Mouse (Mus musculus): ENCODE measurements at regions not wholly inside any gene's neighbourhood (a gene's known extent, or its start where the extent isn't known, plus 50 kb on each side); places are given as distances from the start of the nearest gene placed in this dataset.

GRCm38 (mm10) chr14:118318524-118318923 is 51.8 kb downstream of the Gm9376 start:
- ATAC-seq (ENCODE audit: low TSS enrichment), result peak; percentile 62; the same call in 1 of the 2 replicates

- ATAC-seq (ENCODE audit: low TSS enrichment), result peak; percentile 81
Observed at GRCm38 (mm10) chr14:118320101-118320500, 53.3 kb downstream of the Gm9376 start.

- ATAC-seq (ENCODE audit: low TSS enrichment), result peak; percentile 77
Observed at GRCm38 (mm10) chr14:118321083-118321482, 54.3 kb downstream of the Gm9376 start.

GRCm38 (mm10) chr14:118322003-118322821 is 55.5 kb downstream of the Gm9376 start:
- ATAC-seq (ENCODE audit: low TSS enrichment), result no peak

GRCm38 (mm10) chr14:118322865-118323264 is 56.1 kb downstream of the Gm9376 start:
- no peak for ATAC-seq (ENCODE audit: low TSS enrichment)

- ATAC-seq (ENCODE audit: low TSS enrichment), result no peak
Observed at GRCm38 (mm10) chr14:118338071-118338470, 71.3 kb downstream of the Gm9376 start.

- no peak for ATAC-seq (ENCODE audit: low TSS enrichment)
Observed at GRCm38 (mm10) chr14:118362931-118363330, 96.2 kb downstream of the Gm9376 start.

- no peak for ATAC-seq (ENCODE audit: low TSS enrichment)
Observed at GRCm38 (mm10) chr14:118363391-118363821, 96.6 kb downstream of the Gm9376 start.

- ATAC-seq (ENCODE audit: low TSS enrichment), result no peak
Observed at GRCm38 (mm10) chr14:118366522-118366921, 99.8 kb downstream of the Gm9376 start.

- ATAC-seq (ENCODE audit: low TSS enrichment), result no peak
Observed at GRCm38 (mm10) chr14:118368619-118369431, 102.1 kb downstream of the Gm9376 start.

- no peak for ATAC-seq (ENCODE audit: low TSS enrichment)
Observed at GRCm38 (mm10) chr14:118371336-118371735, 104.6 kb downstream of the Gm9376 start.

GRCm38 (mm10) chr14:118374819-118375520 is 108.2 kb downstream of the Gm9376 start:
- no peak for ATAC-seq (ENCODE audit: low TSS enrichment)

GRCm38 (mm10) chr14:118375641-118376040 is 108.9 kb downstream of the Gm9376 start:
- no peak for ATAC-seq (ENCODE audit: low TSS enrichment)

GRCm38 (mm10) chr14:118379624-118380023 is 112.9 kb downstream of the Gm9376 start:
- ATAC-seq (ENCODE audit: low TSS enrichment), result no peak

GRCm38 (mm10) chr14:118385529-118385932 is 118.8 kb downstream of the Gm9376 start:
- ATAC-seq (ENCODE audit: low TSS enrichment), result no peak

- no peak for ATAC-seq (ENCODE audit: low TSS enrichment)
Observed at GRCm38 (mm10) chr14:118388061-118388460, 121.3 kb downstream of the Gm9376 start.

GRCm38 (mm10) chr14:118390790-118391189 is 124.0 kb downstream of the Gm9376 start:
- ATAC-seq (ENCODE audit: low TSS enrichment), result no peak

GRCm38 (mm10) chr14:118391561-118391960 is 124.8 kb downstream of the Gm9376 start:
- ATAC-seq (ENCODE audit: low TSS enrichment), result no peak

- no peak for ATAC-seq (ENCODE audit: low TSS enrichment)
Observed at GRCm38 (mm10) chr14:118393676-118394075, 126.9 kb downstream of the Gm9376 start.

GRCm38 (mm10) chr14:118414275-118414674 is 147.5 kb downstream of the Gm9376 start:
- ATAC-seq (ENCODE audit: low TSS enrichment), result no peak

GRCm38 (mm10) chr14:118416163-118416562 is 149.4 kb downstream of the Gm9376 start:
- ATAC-seq (ENCODE audit: low TSS enrichment), result no peak
